Mouse (Mus musculus): ENCODE data around the gene Olfr1359.
A peak's percentile ranks its signal among the peaks of the same experiment; 100 is the strongest.
"Not testable (repeated sequence)": the region's sequence is repeated elsewhere in the genome, so short reads cannot be mapped to it uniquely, and the experiment has no call there.

Gene Olfr1359

GRCm38 (mm10) chr13:21722993-21723836 lies 25.3 kb downstream of the Olfr1359 start:
- no peak for DNase-seq (ENCODE audit: low read depth, low spot score)

- DNase-seq (ENCODE audit: low read depth, low spot score) = no peak
These were observed 30.1 kb downstream of the Olfr1359 start for GRCm38 (mm10) chr13:21727948-21728572.

GRCm38 (mm10) chr13:21729544-21729943 lies 31.6 kb downstream of the Olfr1359 start:
- no peak for DNase-seq (ENCODE audit: low read depth, low spot score)

GRCm38 (mm10) chr13:21733466-21733865 lies 35.6 kb downstream of the Olfr1359 start:
- DNase-seq (ENCODE audit: low read depth, low spot score) = no peak

GRCm38 (mm10) chr13:21734010-21734905 lies 36.3 kb downstream of the Olfr1359 start:
- no peak for DNase-seq (ENCODE audit: low read depth, low spot score)

GRCm38 (mm10) chr13:21734906-21735767 lies 37.2 kb downstream of the Olfr1359 start, which contains the start of gene Hist1h4j:
Hist1h4j (plus strand) TSS chr13:21735064.
- DNase-seq (ENCODE audit: low read depth, low spot score) = not testable (repeated sequence)

DNA sequence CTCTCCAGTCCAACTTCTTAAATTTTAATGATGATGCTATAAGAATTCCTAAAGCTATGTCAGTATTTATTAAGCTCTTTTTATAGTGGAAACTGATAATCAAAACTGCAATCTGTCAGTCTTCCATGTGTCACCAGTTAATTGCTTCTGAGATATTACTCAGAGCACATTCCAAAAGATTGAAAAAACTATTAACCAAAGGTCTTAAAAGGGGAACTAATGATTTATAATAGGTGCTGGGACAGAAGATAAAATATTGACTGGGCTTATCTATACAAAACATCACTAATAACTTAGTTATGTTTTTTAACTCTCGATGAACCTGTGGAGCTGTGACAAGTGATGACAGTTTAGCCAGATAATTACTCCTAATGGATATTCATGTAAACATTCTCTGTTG lies 47.1 kb downstream of the Olfr1359 start:
- DNase-seq (ENCODE audit: low read depth, low spot score) = no peak

DNA sequence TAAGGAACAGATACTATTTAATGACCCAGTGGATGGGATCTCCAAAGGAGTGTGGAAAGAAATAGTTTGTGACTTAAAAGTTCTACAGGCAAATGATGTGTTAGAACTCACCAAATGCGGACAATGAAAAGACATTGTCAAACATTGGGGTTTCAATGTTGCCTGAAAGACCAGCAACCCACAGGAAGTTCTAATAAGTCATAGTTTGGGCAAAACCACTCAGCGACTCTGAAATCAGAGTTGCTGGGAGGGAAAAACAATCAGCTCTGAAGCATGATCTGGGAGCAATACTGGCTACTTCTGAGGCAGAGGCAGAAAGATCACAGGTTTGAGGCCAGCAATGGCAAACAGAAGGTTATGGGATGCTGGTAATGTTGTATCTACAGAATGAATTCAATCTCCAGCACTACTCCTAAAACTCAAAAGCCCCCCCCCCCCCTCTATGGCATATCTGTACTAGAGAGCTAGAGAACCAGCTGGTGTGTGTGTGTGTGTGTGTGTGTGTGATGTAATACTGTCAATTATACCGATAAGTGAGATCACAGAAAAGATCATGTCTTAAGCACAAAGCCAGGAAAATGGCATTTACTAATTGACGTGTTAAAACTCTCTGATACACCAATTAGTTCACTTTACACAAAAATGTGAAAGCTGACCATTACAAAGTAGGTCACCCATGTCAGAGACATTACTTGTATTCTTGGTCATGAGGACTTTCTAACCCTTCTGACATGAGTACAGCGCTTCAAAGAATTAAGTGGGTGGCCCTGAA lies 51.7 kb downstream of the Olfr1359 start:
- no peak for DNase-seq (ENCODE audit: low read depth, low spot score)

DNA sequence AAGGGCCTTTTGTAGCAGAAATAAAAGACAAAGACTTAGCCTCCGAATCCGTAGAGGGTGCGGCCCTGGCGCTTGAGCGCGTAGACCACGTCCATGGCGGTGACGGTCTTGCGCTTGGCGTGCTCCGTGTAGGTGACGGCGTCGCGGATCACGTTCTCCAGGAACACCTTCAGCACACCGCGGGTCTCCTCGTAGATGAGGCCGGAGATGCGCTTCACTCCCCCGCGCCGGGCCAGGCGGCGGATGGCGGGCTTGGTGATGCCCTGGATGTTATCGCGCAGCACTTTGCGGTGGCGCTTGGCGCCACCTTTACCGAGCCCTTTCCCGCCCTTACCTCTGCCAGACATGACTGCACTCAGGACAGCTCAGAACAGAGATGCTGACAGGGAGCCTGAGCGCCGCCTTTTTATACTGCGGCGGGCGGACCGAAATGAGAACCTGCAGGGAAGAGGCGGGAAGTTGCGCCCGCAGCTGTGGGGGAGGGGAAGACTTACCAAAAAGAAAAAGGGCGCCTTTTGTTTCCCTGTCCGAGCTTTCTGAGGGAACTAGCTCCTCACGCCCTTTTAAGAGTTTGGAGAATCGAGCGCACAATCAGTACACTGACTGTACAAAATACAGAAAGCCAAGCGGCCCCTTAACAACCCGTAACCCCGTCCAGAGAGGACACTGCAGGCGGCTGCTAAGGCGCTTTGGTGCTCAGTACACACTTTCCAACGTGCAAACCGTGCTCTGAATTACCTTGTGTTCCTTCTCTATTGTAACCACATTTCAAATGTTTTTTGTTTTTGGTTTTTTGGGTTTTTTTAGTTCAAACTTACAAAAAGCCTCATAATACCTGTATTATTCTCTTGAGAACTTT lies 52.5 kb downstream of the Olfr1359 start, which contains the start of gene Hist1h4k:
Gene Hist1h4k (minus strand): TSS at position 347 of the 859 bp plus-strand sequence.
- DNase-seq (ENCODE audit: low read depth, low spot score) = peak; percentile 77

- no peak for DNase-seq (ENCODE audit: low read depth, low spot score)
These were observed 53.5 kb downstream of the Olfr1359 start for GRCm38 (mm10) chr13:21751417-21751816.

- DNase-seq (ENCODE audit: low read depth, low spot score) = no peak
These were observed 53.9 kb downstream of the Olfr1359 start for GRCm38 (mm10) chr13:21751827-21752226.

DNA sequence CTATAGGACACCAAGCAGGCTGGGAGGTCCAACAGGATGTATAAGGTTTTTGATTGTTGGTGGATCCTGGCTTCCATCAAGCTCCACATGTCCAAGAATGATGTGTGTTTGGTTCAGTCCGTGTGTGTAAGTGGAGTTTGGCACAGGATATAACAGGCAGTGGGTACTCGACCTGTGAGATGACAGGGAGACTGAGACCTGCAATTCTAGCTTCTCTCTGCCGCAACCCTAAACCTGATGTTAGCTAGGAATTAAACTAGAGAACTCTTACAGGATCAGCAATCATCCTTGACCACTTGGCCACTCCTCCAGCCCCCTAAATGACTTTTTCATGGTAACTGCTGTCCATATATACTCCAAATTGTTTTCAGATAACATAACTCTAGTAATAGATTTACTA lies 54.4 kb downstream of the Olfr1359 start:
- no peak for DNase-seq (ENCODE audit: low read depth, low spot score)

- DNase-seq (ENCODE audit: low read depth, low spot score) = peak; percentile 6
These were observed 55.2 kb downstream of the Olfr1359 start for GRCm38 (mm10) chr13:21753051-21753523.

DNA sequence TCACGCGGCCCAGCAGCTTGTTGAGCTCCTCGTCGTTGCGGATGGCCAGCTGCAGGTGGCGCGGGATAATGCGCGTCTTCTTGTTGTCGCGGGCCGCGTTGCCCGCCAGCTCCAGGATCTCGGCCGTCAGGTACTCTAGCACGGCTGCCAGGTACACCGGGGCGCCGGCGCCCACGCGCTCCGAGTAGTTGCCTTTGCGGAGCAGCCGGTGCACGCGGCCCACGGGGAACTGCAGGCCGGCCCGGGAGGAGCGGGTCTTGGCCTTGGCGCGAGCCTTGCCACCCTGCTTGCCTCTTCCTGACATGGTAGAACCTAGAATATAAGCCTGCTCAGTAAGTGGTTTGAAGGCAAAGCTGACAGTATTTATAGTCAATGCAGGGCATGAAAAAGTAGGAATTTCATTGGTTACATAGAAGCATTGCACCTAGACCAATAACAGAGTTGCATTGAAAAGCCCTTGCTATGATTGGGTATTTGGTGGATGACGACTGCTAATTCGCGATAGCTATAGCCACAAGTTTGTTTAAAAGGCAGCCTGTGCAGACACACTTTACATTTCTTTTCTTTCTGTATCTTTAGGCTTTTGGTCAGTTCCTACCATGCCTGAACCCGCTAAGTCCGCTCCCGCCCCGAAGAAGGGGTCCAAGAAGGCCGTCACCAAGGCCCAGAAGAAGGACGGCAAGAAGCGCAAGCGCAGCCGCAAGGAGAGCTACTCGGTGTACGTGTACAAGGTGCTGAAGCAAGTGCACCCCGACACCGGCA lies 55.8 kb downstream of the Olfr1359 start, which contains the start of the genes Hist1h2ak and Hist1h2bn:
Gene Hist1h2ak (minus strand): TSS at position 304 of the 762 bp plus-strand sequence.
Gene Hist1h2bn (plus strand): TSS at position 600 of the 762 bp plus-strand sequence.
- peak; percentile 98 for DNase-seq (ENCODE audit: low read depth, low spot score)

DNA sequence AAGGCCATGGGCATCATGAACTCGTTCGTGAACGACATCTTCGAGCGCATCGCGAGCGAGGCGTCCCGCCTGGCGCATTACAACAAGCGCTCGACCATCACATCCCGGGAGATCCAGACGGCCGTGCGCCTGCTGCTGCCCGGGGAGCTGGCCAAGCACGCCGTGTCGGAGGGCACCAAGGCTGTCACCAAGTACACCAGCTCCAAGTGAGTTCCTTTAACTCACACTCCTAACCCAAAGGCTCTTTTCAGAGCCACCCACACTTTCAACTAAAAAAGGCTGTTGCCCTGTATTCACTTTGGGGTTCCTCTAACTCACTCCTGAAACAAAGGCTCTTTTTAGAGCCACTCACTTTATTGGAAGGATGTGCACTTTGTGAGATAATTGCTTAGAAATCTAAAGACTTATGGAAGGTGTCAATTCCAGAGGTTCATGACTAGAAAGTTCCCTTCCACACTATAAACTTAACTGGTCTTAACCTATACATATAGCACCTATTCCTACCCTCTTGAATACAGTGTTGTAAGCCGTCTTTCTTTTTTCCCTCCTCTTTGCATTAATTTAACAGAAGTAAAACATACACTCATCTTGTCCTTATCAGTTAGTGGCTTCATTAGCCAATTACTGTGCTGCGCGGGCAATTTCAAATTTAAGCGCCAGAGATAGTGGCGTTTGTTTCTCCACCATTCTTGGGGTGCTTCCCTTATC lies 56.5 kb downstream of the Olfr1359 start:
- DNase-seq (ENCODE audit: low read depth, low spot score) = peak; percentile 22

- no peak for DNase-seq (ENCODE audit: low read depth, low spot score)
These were observed 57.8 kb downstream of the Olfr1359 start for GRCm38 (mm10) chr13:21755707-21756106.

All from telencephalon, adult 2 months (tissue).